Mouse (Mus musculus): Measurements from ENCODE around the gene Grb10.

DNA sequence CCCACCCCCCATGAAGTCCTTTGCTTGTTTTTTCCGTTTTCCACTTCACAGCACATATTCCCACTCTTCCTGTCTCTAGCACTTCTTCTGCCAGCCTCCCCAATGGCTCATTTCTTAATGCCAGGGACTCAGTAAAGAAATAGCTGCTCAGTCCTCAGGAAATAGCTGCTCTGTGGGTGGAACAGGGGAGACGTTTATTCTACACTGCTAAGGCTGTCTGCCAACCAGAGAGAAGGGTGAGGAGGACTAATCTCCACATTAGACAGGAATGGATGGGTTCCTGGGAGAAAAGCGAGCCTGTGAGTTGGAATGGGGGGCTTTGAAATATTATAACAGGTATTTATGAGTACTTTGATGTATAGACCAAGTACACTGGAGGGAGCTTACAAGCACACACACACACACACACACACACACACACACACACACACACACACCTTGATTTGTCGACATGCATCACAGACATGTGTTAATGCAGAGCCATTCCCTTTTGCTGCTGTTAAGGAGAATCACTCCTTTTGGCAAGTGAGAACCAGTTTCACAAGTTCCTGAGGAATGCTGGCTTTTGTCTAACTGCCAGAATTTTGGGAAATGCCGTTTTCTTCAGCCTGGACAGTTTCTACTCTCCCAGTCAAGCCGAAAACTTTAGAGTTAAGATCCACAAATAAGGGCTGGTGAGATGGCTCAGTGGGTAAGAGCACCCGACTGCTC is 130.6 kb downstream of the Grb10 start:
- TF ChIP-seq CTCF (IDR thresholded peaks at IDR 0.05; ENCODE audit: insufficient read depth, low read length) (no peak), POLR2A (IDR thresholded peaks at IDR 0.05; ENCODE audit: borderline replicate concordance, extremely low read depth, low read depth, low read length) (no peak)

Measured in lung, adult 2 months (tissue).